Mouse (Mus musculus): ENCODE results near the gene Gm49395. TPM values are rescaled to one million over a fixed set of nuclear protein-coding genes. Genes with fewer than 3 reads are reported as not detected.

The Gm49395 gene
- polyA plus RNA-seq, 1 experiment from 2014 or later, result 15.3 TPM

DNA sequence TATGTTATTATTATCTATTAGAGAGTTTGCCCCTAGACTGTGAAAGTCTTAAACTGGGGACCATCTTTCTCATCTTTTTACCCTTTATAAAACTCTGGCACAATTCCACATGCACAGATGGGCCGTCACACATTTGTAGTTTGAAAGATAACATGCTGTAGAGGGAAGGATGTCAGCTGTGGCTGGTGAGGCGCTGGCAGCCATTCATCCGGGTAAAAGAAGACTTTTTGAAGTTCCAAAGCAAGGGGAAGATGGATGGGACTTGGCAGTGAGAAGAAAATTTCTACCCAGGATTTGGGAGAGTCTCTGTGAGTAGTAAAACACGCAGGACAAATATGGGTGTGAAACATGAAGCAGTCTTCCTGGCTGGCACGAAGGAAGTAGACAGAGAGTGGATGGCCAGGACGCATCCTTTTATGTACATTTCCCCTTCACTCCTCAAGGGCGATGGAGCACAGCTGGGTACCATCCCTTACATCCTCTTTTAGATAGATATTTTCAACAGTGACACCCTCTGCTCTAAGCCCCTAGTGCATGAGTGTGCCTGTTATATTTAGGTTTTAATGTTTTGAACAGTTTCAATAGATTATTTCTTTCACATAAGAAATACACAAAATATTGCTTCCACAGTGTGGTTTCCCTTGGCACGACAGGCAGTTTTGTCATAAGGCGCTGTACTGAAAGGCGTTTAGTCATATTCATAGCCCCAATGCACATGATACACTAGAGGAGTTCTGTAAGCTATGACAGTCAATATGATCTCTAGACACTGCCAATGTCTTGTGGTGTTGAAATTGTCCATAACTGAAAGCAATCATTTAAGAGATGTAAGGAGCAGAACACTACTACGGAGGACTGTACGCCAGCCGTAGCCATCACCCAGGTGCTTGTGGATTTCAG is 50.8 kb downstream of the Gm49395 start:
- Histone ChIP-seq H3K9me3 (replicated peaks; ENCODE audit: low read length) (no peaks in the 10 kb centered on the region), H3K27me3 (ENCODE audit: insufficient read depth, low read length) (no peaks in the 10 kb centered on the region), H3K4me1 (replicated peaks; ENCODE audit: insufficient read depth, low read length) (peaks cover 12% of the 10 kb centered on the region), H3K4me2 (ENCODE audit: low read length) (no peak overlapping the region), H3K27ac (no peak overlapping the region), H3K36me3 (ENCODE audit: insufficient read depth, low read length) (no peaks in the 10 kb centered on the region), H3K4me3 (replicated peaks; ENCODE audit: low read depth, low read length) (no peak overlapping the region), H3K9ac (ENCODE audit: low read depth, low read length) (no peak overlapping the region)
- TF ChIP-seq CTCF (IDR thresholded peaks at IDR 0.05; ENCODE audit: low read depth), result no peak
- 63% methylated on average over 13 of the region's 13 CpGs for WGBS
- DNase-seq (ENCODE audit: low spot score) (no peak), ATAC-seq (replicated peaks; ENCODE audit: low FRiP score, low read depth) (no peak)

DNA sequence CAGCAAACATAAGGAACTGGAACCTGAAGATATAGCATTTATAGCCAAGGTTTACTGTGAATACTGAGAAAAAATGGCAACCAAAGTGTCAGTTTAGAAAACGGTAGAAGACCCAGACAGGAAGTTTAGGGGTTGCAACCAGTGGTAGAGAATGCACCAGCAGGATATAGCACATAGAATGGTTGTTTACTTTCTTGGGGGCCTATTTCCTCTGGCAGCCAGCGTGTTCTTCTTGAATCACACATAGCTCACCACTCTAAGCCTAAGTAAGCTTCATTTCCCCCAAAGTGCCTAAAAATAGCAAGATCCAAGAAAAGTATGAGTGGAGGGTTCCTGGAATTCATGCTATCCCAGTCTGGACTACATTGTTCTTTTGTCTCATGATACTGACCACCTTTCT is 59.1 kb downstream of the Gm49395 start:
- Histone ChIP-seq H3K9ac (ENCODE audit: low read depth, low read length) (no peak overlapping the region), H3K4me2 (ENCODE audit: low read length) (no peak overlapping the region), H3K36me3 (ENCODE audit: insufficient read depth, low read length) (no peaks in the 10 kb centered on the region), H3K4me3 (replicated peaks; ENCODE audit: low read depth, low read length) (no peak overlapping the region), H3K27me3 (ENCODE audit: insufficient read depth, low read length) (no peaks in the 10 kb centered on the region), H3K27ac (no peak overlapping the region), H3K4me1 (replicated peaks; ENCODE audit: insufficient read depth, low read length) (peaks cover 6% of the 10 kb centered on the region; the same call in 1 of the 2 replicates), H3K9me3 (replicated peaks; ENCODE audit: low read length) (no peaks in the 10 kb centered on the region)
- ATAC-seq (replicated peaks; ENCODE audit: low FRiP score, low read depth), result no peak
- 52% methylated on average over 2 of the region's 2 CpGs for WGBS
- TF ChIP-seq CTCF (IDR thresholded peaks at IDR 0.05; ENCODE audit: low read depth), result no peak
- DNase-seq (ENCODE audit: low spot score), result no peak

DNA sequence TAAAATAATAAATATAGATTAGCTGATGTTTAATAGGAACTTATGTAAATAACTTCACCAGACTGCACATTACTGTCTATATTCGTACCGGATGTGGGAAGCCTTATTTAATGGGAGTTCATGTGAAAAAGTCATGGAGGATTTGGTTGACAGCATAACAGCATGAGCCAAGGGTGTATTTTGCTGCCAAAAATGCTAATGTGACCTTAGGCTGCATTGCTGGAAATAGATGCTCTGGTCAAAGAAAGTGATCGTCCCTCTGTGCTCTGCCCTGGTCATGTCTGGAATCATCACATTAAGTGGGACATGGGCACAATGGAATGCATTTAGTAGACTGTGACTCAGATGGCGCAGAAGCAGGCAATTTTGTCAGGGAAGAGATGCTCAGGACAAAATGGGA is 64.4 kb downstream of the Gm49395 start:
- Histone ChIP-seq H3K36me3 (ENCODE audit: insufficient read depth, low read length) (no peaks in the 10 kb centered on the region), H3K27ac (no peak overlapping the region), H3K4me2 (ENCODE audit: low read length) (no peak overlapping the region), H3K9me3 (replicated peaks; ENCODE audit: low read length) (no peaks in the 10 kb centered on the region), H3K27me3 (ENCODE audit: insufficient read depth, low read length) (no peaks in the 10 kb centered on the region), H3K4me3 (replicated peaks; ENCODE audit: low read depth, low read length) (no peak overlapping the region), H3K4me1 (replicated peaks; ENCODE audit: insufficient read depth, low read length) (0 out of 2 replicates have a peak, but pooled peaks cover 10% of the 10 kb centered on the region), H3K9ac (ENCODE audit: low read depth, low read length) (no peak overlapping the region)
- no peak for TF ChIP-seq CTCF (IDR thresholded peaks at IDR 0.05; ENCODE audit: low read depth)
- 67% methylated on average over 4 of the region's 4 CpGs for WGBS
- no peak for ATAC-seq (replicated peaks; ENCODE audit: low FRiP score, low read depth)
- DNase-seq (ENCODE audit: low spot score), result peak; percentile 71

- Histone ChIP-seq H3K27me3 (ENCODE audit: insufficient read depth, low read length) (no peaks in the 10 kb centered on the region), H3K36me3 (ENCODE audit: insufficient read depth, low read length) (no peaks in the 10 kb centered on the region), H3K9ac (ENCODE audit: low read depth, low read length) (no peak overlapping the region), H3K27ac (no peak overlapping the region), H3K4me1 (replicated peaks; ENCODE audit: insufficient read depth, low read length) (0 out of 2 replicates have a peak, but pooled peaks cover 10% of the 10 kb centered on the region), H3K9me3 (replicated peaks; ENCODE audit: low read length) (no peaks in the 10 kb centered on the region), H3K4me2 (ENCODE audit: low read length) (no peak overlapping the region), H3K4me3 (replicated peaks; ENCODE audit: low read depth, low read length) (no peak overlapping the region)
- peak; percentile 50 for DNase-seq (ENCODE audit: low spot score)
- WGBS, result 25% methylated on average over 8 of the region's 8 CpGs
- ATAC-seq (replicated peaks; ENCODE audit: low FRiP score, low read depth), result no peak
- TF ChIP-seq CTCF (IDR thresholded peaks at IDR 0.05; ENCODE audit: low read depth), result no peak
Observed at GRCm38 (mm10) chr13:115035387-115035786, 66.3 kb downstream of the Gm49395 start.

DNA sequence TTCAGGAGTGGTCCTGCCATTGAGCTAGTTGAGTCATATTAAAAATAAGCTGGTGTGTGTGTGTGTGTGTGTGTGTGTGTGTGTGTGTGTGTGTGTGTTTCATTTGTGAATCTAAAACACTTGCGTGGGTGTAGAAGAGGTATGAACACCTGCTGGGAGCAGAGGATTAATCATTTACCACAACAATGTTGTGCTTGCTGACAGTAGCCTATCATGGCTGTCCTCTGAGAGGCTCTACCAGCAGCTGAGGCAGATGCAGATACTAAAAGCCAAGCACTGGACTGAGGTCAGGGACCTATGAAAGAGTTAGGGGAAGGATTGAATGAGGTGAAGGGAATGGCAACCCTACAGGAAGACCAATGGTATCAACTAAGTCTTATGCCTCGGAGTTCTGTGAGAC is 68.6 kb downstream of the Gm49395 start:
- ATAC-seq (replicated peaks; ENCODE audit: low FRiP score, low read depth) (peak; percentile 31; the same call in 1 of the 2 replicates), DNase-seq (ENCODE audit: low spot score) (no peak)
- Histone ChIP-seq H3K27me3 (ENCODE audit: insufficient read depth, low read length) (no peaks in the 10 kb centered on the region), H3K36me3 (ENCODE audit: insufficient read depth, low read length) (no peaks in the 10 kb centered on the region), H3K4me1 (replicated peaks; ENCODE audit: insufficient read depth, low read length) (0 out of 2 replicates have a peak, but pooled peaks cover 10% of the 10 kb centered on the region), H3K4me3 (replicated peaks; ENCODE audit: low read depth, low read length) (no peak overlapping the region), H3K4me2 (ENCODE audit: low read length) (no peak overlapping the region), H3K9ac (ENCODE audit: low read depth, low read length) (no peak overlapping the region), H3K27ac (no peak overlapping the region), H3K9me3 (replicated peaks; ENCODE audit: low read length) (no peaks in the 10 kb centered on the region)
- TF ChIP-seq CTCF (IDR thresholded peaks at IDR 0.05; ENCODE audit: low read depth), result no peak
- 84% methylated on average over 2 of the region's 2 CpGs for WGBS

- Histone ChIP-seq H3K27me3 (ENCODE audit: insufficient read depth, low read length) (no peaks in the 10 kb centered on the region), H3K4me3 (replicated peaks; ENCODE audit: low read depth, low read length) (no peak overlapping the region), H3K9ac (ENCODE audit: low read depth, low read length) (no peak overlapping the region), H3K4me2 (ENCODE audit: low read length) (no peak overlapping the region), H3K4me1 (replicated peaks; ENCODE audit: insufficient read depth, low read length) (0 out of 2 replicates have a peak, but pooled peaks cover 6% of the 10 kb centered on the region), H3K36me3 (ENCODE audit: insufficient read depth, low read length) (no peaks in the 10 kb centered on the region), H3K9me3 (replicated peaks; ENCODE audit: low read length) (no peaks in the 10 kb centered on the region), H3K27ac (peak overlapping the region; percentile 54; the same call in 1 of the 2 replicates)
- WGBS, result 66% methylated on average over 17 of the region's 17 CpGs
- peak; percentile 59 for DNase-seq (ENCODE audit: low spot score)
- 0 out of 2 replicates have a peak, but pooled peaks have one; percentile 17 for ATAC-seq (replicated peaks; ENCODE audit: low FRiP score, low read depth)
- no peak for TF ChIP-seq CTCF (IDR thresholded peaks at IDR 0.05; ENCODE audit: low read depth)
Observed at GRCm38 (mm10) chr13:115031177-115032000, 70.3 kb downstream of the Gm49395 start.
